9 mouse cellular contexts compared by ENCODE assay signal in genomic region chr6:90476941-90477518, GRCm38 (mm10). TPM values are rescaled to one million over a fixed set of nuclear protein-coding genes. Genes with fewer than 3 reads are reported as not detected.
DNase-seq lines count a peak whose midpoint lies in the region; ATAC-seq lines count a peak whose summit lies in the region.
"Had no signal": no experiment of that assay in that cellular context is flagged by ENCODE, and none has a peak within 500 bp of the region (broad histone marks: within the 10 kb centered on the region; RNA-seq: fewer than 3 reads in every experiment).

No protein-coding gene starts in this region.

- peaks cover 11% of the 10 kb centered on the region for H3K4me1 ChIP-seq in heart, embryonic 12.5 days (replicated peaks)
- H3K4me1 ChIP-seq in midbrain, embryonic 15.5 days: no peaks in the 10 kb centered on the region

- no peak overlapping the region for H3K4me3 ChIP-seq in heart, embryonic 12.5 days
- no peak overlapping the region for H3K4me3 ChIP-seq in midbrain, embryonic 15.5 days

- intact Hi-C loops in left cerebral cortex, postnatal 36 days (cut with DNase I): no loop called here

- H3K36me3 ChIP-seq in heart, embryonic 12.5 days: no peaks in the 10 kb centered on the region
- H3K36me3 ChIP-seq in midbrain, embryonic 15.5 days (replicated peaks): no peaks in the 10 kb centered on the region

- H3K4me2 ChIP-seq in heart, embryonic 12.5 days: peak overlapping the region; percentile 28
- no peak overlapping the region for H3K4me2 ChIP-seq in midbrain, embryonic 15.5 days

- no peak overlapping the region for H3K9ac ChIP-seq in heart, embryonic 12.5 days
- no peak overlapping the region for H3K9ac ChIP-seq in midbrain, embryonic 15.5 days

- no peaks in the 10 kb centered on the region for H3K9me3 ChIP-seq in heart, embryonic 12.5 days (replicated peaks)
- no peaks in the 10 kb centered on the region for H3K9me3 ChIP-seq in midbrain, embryonic 15.5 days

- ATAC-seq in heart, embryonic 12.5 days (ENCODE audit: insufficient number of reproducible peaks, low FRiP score): no peak
- no peak for ATAC-seq in midbrain, embryonic 15.5 days (replicated peaks)

- WGBS in heart, embryonic 12.5 days: 37% methylated on average over 14 of the region's 14 CpGs
- WGBS in midbrain, embryonic 15.5 days: 70% methylated on average over 14 of the region's 14 CpGs

- no peaks in the 10 kb centered on the region for H3K27me3 ChIP-seq in heart, embryonic 12.5 days (replicated peaks)
- H3K27me3 ChIP-seq in midbrain, embryonic 15.5 days (replicated peaks): no peaks in the 10 kb centered on the region

- DNase-seq in adrenal gland, postnatal 14 days: peak; percentile 45
- no peak for DNase-seq in adrenal gland, adult 18-20 months (ENCODE audit: low spot score in 2 of 2)
- DNase-seq in right cerebral cortex, adult 2 months (ENCODE audit: low spot score in 2 of 2): peak; percentile 48 to 63
- no peak for DNase-seq in right cerebral cortex, postnatal 36 days (ENCODE audit: low spot score in 2 of 2)
- DNase-seq in left cerebral cortex, postnatal 36 days (ENCODE audit: low spot score in 2 of 2): peak; percentile 45 to 46
- DNase-seq in spleen, postnatal 10 days (ENCODE audit: low spot score in 2 of 2): no peak

- no peak overlapping the region for H3K27ac ChIP-seq in heart, embryonic 12.5 days (ENCODE audit: poor library complexity, severe bottlenecking)
- H3K27ac ChIP-seq in midbrain, embryonic 15.5 days: no peak overlapping the region
- H3K27ac ChIP-seq: macrophage had no signal

RNA-seq across cellular contexts. Expression of gene Aldh1l1, which starts 9.2 kb away (rescaled TPM):
- 66.2 and 130 TPM in 2 replicates for total RNA-seq in adrenal gland, postnatal 14 days (2021)
- total RNA-seq in adrenal gland, adult 18-20 months (2021): 100 to 1,000 TPM; 180 to 197 TPM
- polyA plus RNA-seq in heart, embryonic 12.5 days (2016; fragmentation: Nextera tagmentation; extraction: Ambion mirVana): 1.1 and 2.1 TPM in 2 replicates
- total RNA-seq in left cerebral cortex, postnatal 36 days (2021): 10 to 100 TPM; 56.0 to 67.0 TPM
- 49.9 and 58.7 TPM in 2 replicates for polyA plus RNA-seq in midbrain, embryonic 15.5 days (2015; fragmentation: Nextera tagmentation; extraction: Ambion mirVana)

RNA-seq across cellular contexts. Expression of gene Klf15, which starts 14.7 kb away (rescaled TPM):
- total RNA-seq in adrenal gland, postnatal 14 days (2021): 38.0 and 40.0 TPM in 2 replicates
- 10 to 100 TPM; 32.2 to 52.2 TPM for total RNA-seq in adrenal gland, adult 18-20 months (2021)
- 6.6 and 7.3 TPM in 2 replicates for polyA plus RNA-seq in heart, embryonic 12.5 days (2016; fragmentation: Nextera tagmentation; extraction: Ambion mirVana)
- 10 to 100 TPM; 26.4 to 27.2 TPM for total RNA-seq in left cerebral cortex, postnatal 36 days (2021)
- 13.6 and 15.5 TPM in 2 replicates for polyA plus RNA-seq in midbrain, embryonic 15.5 days (2015; fragmentation: Nextera tagmentation; extraction: Ambion mirVana)

RNA-seq across cellular contexts. Expression of gene Cfap100, which starts 48.4 kb away (rescaled TPM):
- total RNA-seq in adrenal gland, postnatal 14 days (2021): 0.67 and 1.4 TPM in 2 replicates
- under 1 TPM; 0.48 to 0.99 TPM for total RNA-seq in adrenal gland, adult 18-20 months (2021)
- polyA plus RNA-seq in heart, embryonic 12.5 days (2016; fragmentation: Nextera tagmentation; extraction: Ambion mirVana): 0.08 and 0.12 TPM in 2 replicates
- 1 to 10 TPM; 5.3 to 7.4 TPM for total RNA-seq in left cerebral cortex, postnatal 36 days (2021)
- polyA plus RNA-seq in midbrain, embryonic 15.5 days (2015; fragmentation: Nextera tagmentation; extraction: Ambion mirVana): 7.8 and 8.1 TPM in 2 replicates
- polyA plus RNA-seq: macrophage had no signal

Comparison
In these comparisons a context has a peak if more than half of its experiments do, and no peak if none do; other contexts are left out.
1. DNase-seq: peak in adrenal gland, postnatal 14 days (single experiment), right cerebral cortex, adult 2 months (2 of 2) and left cerebral cortex, postnatal 36 days (2 of 2); none in adrenal gland, adult 18-20 months (0 of 2), right cerebral cortex, postnatal 36 days (0 of 2) and spleen, postnatal 10 days (0 of 2).